Mouse (Mus musculus) neural tube, embryonic 15.5 days (tissue): ENCODE measurements around the gene Mrpl48. TPM values are rescaled to one million over a fixed set of nuclear protein-coding genes. Genes with fewer than 3 reads are reported as not detected.

Source experiments
- ATAC-seq: fragments of 200-750 bp; cut with Nextera tagmentation; 2 replicates; pipeline ENCODE4 v1.8.0; 2017; ENCODE audit warnings: mild to moderate bottlenecking, moderate TSS enrichment, moderate library complexity; ENCODE audit not compliant: low FRiP score
- H3K27ac ChIP-seq: fragments of 300-500 bp; sonication (generic); replicated peaks from 2 replicates; pipeline ENCODE4 v1.5.1; 2015; ENCODE audit warnings: mild to moderate bottlenecking, inconsistent platforms
- H3K27me3 ChIP-seq: fragments of 300-500 bp; sonication (generic); replicated peaks from 2 replicates; pipeline ENCODE4 v1.6.1; 2015; ENCODE audit warnings: inconsistent platforms
- H3K36me3 ChIP-seq: fragments of 300-500 bp; sonication (generic); 2 replicates; pipeline ENCODE4 v1.6.1; 2015; ENCODE audit warnings: inconsistent platforms
- H3K4me1 ChIP-seq: fragments of 300-500 bp; sonication (generic); 2 replicates; pipeline ENCODE4 v1.6.1; 2015; ENCODE audit warnings: inconsistent platforms
- H3K4me2 ChIP-seq: fragments of 300-500 bp; sonication (generic); 2 replicates; pipeline ENCODE4 v1.6.1; 2015; ENCODE audit warnings: inconsistent platforms, mild to moderate bottlenecking, moderate library complexity
- H3K4me3 ChIP-seq: fragments of 300-500 bp; sonication (generic); replicated peaks from 2 replicates; pipeline ENCODE4 v1.5.1; 2015; ENCODE audit warnings: mild to moderate bottlenecking, inconsistent platforms
- H3K9ac ChIP-seq: fragments of 300-500 bp; sonication (generic); replicated peaks from 2 replicates; pipeline ENCODE4 v1.6.1; 2015; ENCODE audit warnings: mild to moderate bottlenecking, inconsistent platforms
- H3K9me3 ChIP-seq: fragments of 300-500 bp; sonication (generic); replicated peaks from 2 replicates; pipeline ENCODE4 v1.6.1; 2016; ENCODE audit warnings: inconsistent platforms
- WGBS: fragments of 180-500 bp; shearing (Covaris S2); methylation state at CpG from one replicate; pipeline ENCODE4 v1.1.7; 2015; ENCODE audit warnings: mixed read lengths; 5-methylcytosine and 5-hydroxymethylcytosine counted together
- polyA plus RNA-seq: library from polyadenylated mRNA; unstranded; fragments of >200 nt; fragmentation: Nextera tagmentation; extraction: Ambion mirVana; gene quantifications from 2 replicates; pipeline ENCODE4 v1.2.1, GENCODE M21; 2015

Mrpl48 gene
- polyA plus RNA-seq, 1 experiment from 2014 or later = 85.3 TPM

DNA sequence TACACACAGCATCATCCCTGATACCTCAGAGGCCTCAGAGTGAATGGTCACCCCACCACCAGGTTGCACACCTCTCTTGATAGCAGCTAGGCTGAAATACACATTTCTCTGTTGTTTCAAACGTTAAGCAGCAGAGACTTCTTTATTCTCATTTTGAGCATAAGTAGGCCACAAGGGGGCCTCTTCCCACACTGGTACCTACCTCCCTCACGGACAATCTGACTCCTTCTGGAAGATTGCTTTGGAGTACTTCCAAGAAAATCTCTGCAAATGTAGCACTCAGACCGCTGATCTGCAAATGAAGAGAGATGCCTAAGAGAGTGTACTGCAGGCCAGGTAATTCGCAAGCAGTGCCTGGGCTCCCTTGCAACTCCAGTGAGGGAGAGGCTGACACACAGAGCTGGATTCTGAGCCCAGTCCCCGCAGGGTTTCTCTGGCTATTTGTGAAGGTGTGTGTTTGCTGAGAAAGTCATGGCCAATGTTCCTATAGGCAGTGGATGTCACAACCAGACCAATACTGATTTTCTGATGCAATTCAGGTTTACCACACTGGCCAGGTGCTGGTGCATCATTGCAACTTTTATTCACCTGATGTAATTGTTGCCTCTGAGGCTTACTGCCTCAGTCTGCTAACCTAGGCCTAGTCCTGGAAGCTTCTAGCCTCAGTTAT, 57.6 kb downstream of the Mrpl48 start:
- no peaks in the 10 kb centered on the region for H3K27me3 ChIP-seq
- H3K4me1 ChIP-seq = peaks cover 18% of the 10 kb centered on the region
- no peak overlapping the region for H3K9ac ChIP-seq
- H3K9me3 ChIP-seq = no peaks in the 10 kb centered on the region
- H3K27ac ChIP-seq = no peak overlapping the region; the same call in 1 of the 2 replicates
- H3K4me2 ChIP-seq = no peak overlapping the region
- H3K4me3 ChIP-seq = no peak overlapping the region
- WGBS = 51% methylated on average over 5 of the region's 5 CpGs
- H3K36me3 ChIP-seq = peaks cover 28% of the 10 kb centered on the region; the same call in 1 of the 2 replicates
- ATAC-seq = no peak

DNA sequence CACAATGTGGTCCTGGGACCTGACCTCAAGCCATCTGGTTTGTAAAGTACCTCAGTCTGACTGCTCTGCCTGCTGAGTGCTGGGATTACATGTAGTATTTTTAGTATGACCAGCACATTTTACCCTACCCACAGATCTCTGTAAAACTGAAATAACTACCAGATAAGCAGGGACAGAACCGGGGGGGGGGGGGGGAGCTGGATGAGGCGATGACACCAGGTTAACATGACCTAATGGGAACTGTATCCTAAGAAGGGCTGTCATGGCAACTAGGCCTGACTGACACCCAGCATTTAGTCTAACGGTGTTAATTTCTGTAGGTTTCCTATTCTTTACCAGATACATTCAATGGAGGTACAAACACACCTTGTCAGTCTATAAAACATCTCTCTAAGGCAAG, 58.3 kb downstream of the Mrpl48 start:
- Histone ChIP-seq H3K4me1 (peaks cover 11% of the 10 kb centered on the region; the same call in 1 of the 2 replicates), H3K9me3 (no peaks in the 10 kb centered on the region), H3K27ac (no peak overlapping the region), H3K4me2 (no peak overlapping the region), H3K27me3 (no peaks in the 10 kb centered on the region), H3K36me3 (peaks cover 28% of the 10 kb centered on the region; the same call in 1 of the 2 replicates), H3K4me3 (no peak overlapping the region), H3K9ac (no peak overlapping the region)
- no peak for ATAC-seq
- 89% methylated on average over 3 of the region's 3 CpGs for WGBS

DNA sequence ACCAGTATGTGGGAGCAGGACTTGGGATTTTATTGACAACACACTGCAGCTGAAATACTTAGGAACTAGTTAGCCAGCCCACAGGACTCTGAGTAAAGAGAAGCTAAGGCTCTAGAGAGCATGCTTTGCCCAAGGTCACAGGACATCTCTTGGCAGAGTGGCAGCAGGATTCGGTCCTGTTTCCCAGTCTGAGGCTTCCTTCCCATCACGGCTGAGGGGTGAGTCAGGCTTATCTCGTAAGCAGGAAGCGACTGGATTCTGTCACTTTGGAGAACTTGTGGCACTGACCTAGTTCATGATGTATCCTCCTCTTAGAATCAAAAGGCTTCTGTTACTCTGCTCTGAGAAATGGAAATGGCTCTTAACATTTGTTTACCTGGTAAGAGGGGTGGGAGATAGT, 60.5 kb downstream of the Mrpl48 start:
- H3K27me3 ChIP-seq = no peaks in the 10 kb centered on the region
- 83% methylated on average over 4 of the region's 4 CpGs for WGBS
- ATAC-seq = no peak
- H3K4me2 ChIP-seq = no peak overlapping the region
- no peak overlapping the region for H3K4me3 ChIP-seq
- H3K27ac ChIP-seq = no peak overlapping the region
- no peaks in the 10 kb centered on the region for H3K9me3 ChIP-seq
- H3K36me3 ChIP-seq = peaks cover 28% of the 10 kb centered on the region; the same call in 1 of the 2 replicates
- H3K4me1 ChIP-seq = peaks cover 4% of the 10 kb centered on the region; the same call in 1 of the 2 replicates
- no peak overlapping the region for H3K9ac ChIP-seq

DNA sequence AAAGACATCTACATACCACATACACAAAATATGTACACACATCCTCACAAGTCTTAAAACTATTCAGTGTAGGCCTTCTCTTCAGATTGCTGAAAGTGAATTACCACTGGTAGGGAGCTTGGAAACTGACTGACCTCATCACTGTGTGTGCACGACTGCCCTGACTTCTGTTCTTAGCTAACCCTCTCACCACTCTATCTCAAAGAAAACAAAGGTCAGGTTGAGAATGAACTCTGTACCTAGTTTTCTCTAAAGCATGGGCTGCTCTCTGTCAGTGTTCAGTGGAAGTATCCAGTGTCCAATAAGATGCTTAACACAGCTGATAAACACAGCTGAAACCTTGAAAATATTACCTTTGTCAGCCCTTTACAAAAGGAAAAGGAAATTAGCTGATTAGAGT, 63.7 kb downstream of the Mrpl48 start:
- no peaks in the 10 kb centered on the region for H3K27me3 ChIP-seq
- 80% methylated on average over 1 of the region's 1 CpGs for WGBS
- H3K4me3 ChIP-seq = no peak overlapping the region
- no peaks in the 10 kb centered on the region for H3K9me3 ChIP-seq
- no peak for ATAC-seq
- H3K36me3 ChIP-seq = peaks cover 34% of the 10 kb centered on the region
- no peak overlapping the region for H3K4me2 ChIP-seq
- H3K9ac ChIP-seq = no peak overlapping the region
- no peaks in the 10 kb centered on the region for H3K4me1 ChIP-seq
- H3K27ac ChIP-seq = no peak overlapping the region

DNA sequence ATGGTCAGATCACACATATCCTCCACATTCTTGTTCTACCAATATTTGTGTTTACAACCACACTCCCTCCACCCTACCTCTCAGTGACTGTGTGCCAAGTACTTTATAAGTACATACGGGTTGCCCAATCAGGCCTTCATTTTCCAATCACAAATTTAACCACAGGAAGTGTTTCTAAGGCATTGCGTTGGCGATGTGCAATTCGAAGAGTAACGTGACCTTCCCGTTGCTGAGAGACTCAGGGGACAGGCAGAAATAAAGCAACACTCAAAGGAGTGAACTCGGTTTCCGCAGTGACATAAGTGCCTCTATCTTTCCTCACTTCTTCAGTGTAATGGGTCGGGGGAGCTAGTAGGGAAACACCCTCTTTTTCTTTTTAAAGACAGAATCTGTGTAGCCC, 68.6 kb downstream of the Mrpl48 start:
- H3K4me3 ChIP-seq = no peak overlapping the region
- 97% methylated on average over 9 of the region's 9 CpGs for WGBS
- peaks cover 12% of the 10 kb centered on the region for H3K4me1 ChIP-seq
- no peak overlapping the region for H3K4me2 ChIP-seq
- H3K36me3 ChIP-seq = peaks cover 19% of the 10 kb centered on the region
- H3K27ac ChIP-seq = no peak overlapping the region
- H3K27me3 ChIP-seq = no peaks in the 10 kb centered on the region
- H3K9ac ChIP-seq = no peak overlapping the region
- H3K9me3 ChIP-seq = no peaks in the 10 kb centered on the region
- ATAC-seq = no peak

DNA sequence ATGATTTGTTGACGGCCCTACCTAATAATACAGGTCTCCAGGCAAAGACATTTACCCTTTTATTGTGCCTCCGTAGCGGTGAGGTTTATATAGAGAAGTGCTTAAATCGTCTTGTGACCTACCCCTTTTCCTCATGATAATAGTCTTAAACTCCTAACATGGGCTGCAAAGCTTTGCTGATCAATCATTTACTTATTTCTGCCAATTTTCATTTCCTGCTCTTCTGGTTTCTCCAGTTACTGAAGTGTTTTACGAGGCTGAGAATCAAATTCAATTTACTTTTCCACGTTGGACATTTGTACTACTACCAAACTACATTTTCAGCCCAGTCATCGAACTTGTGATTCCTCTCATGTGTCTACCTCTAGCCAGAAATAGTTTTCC, 70.6 kb downstream of the Mrpl48 start:
- ATAC-seq = peak; percentile 14; the same call in 1 of the 2 replicates
- Histone ChIP-seq H3K4me2 (peak overlapping the region; percentile 66), H3K36me3 (peaks cover 19% of the 10 kb centered on the region), H3K4me1 (peaks cover 12% of the 10 kb centered on the region), H3K9me3 (no peaks in the 10 kb centered on the region), H3K4me3 (peak overlapping the region; percentile 76), H3K27me3 (no peaks in the 10 kb centered on the region), H3K27ac (peak overlapping the region; percentile 94), H3K9ac (peak overlapping the region; percentile 82)
- WGBS = 30% methylated on average over 7 of the region's 7 CpGs

DNA sequence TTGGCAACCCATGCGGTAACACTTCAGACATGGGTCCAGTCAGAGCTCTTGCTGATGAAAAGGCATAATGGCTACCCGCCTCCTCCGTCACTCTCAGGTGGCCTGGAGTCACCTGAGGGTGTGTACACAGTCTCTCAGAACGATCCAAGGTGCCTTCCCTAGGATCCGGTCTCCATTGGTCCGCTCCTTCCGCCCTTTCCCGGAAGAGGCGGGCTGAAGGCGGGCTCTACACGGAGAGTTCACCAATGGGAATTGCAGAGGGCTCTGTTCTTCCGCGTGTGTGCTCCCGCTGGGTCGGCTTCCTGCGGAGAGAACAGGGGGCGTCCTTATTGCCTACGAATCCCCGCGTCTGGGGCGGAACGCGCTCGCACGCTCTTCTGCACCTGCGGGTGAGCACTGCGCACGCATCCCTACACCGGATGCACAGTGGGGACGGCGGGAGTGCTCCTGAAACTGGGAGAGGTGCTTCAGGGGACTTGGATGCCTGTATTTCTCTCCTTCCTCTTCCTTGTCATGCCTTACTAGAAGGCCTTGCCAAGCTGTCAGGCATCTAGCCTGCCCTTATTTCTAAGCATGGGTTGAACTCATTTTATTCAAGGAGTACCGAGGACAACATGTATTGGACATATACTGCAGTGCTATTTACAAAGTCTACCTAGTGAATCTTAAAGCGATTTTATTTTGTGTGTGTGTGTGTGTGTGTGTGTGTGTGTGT, 71.1 kb downstream of the Mrpl48 start, which contains the start of gene Coa4:
TSS of gene Coa4 (plus strand) at position 268 of the 715 bp plus-strand sequence.
- ATAC-seq = peak; percentile 100
- H3K36me3 ChIP-seq = peaks cover 19% of the 10 kb centered on the region
- H3K9ac ChIP-seq = peak within 1 kb of the TSS; percentile 82
- peak within 1 kb of the TSS; percentile 94 for H3K27ac ChIP-seq
- no peaks in the 10 kb centered on the region for H3K27me3 ChIP-seq
- H3K4me3 ChIP-seq = peak within 1 kb of the TSS; percentile 76
- H3K9me3 ChIP-seq = no peaks in the 10 kb centered on the region
- peaks cover 12% of the 10 kb centered on the region for H3K4me1 ChIP-seq
- WGBS = under 1% methylated on average over 33 of the region's 33 CpGs
- peak within 1 kb of the TSS; percentile 66 for H3K4me2 ChIP-seq

DNA sequence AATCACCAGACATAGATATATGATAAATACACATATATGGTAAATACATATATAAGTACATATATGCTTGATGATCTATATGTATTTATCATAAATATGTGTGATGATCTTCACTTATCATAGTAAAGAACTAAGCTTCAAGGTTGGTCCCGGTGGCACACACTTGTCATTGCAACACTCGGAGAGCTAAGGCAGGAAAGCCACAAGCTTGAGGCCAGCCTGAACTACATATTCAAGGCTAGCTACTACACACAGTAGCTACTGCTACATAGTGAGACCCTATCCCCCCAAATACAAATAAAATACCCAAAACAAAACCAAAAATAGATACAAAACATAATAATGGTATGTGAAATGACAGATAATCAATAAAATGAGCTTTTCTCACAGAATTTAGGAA, 72.3 kb downstream of the Mrpl48 start:
- H3K4me2 ChIP-seq = no peak overlapping the region
- no peak overlapping the region for H3K9ac ChIP-seq
- H3K4me3 ChIP-seq = no peak overlapping the region
- no peak overlapping the region for H3K27ac ChIP-seq
- H3K4me1 ChIP-seq = peaks cover 12% of the 10 kb centered on the region
- no peaks in the 10 kb centered on the region for H3K27me3 ChIP-seq
- H3K9me3 ChIP-seq = no peaks in the 10 kb centered on the region
- ATAC-seq = no peak
- peaks cover 19% of the 10 kb centered on the region for H3K36me3 ChIP-seq
- 79% methylated on average over 2 of the region's 2 CpGs for WGBS

DNA sequence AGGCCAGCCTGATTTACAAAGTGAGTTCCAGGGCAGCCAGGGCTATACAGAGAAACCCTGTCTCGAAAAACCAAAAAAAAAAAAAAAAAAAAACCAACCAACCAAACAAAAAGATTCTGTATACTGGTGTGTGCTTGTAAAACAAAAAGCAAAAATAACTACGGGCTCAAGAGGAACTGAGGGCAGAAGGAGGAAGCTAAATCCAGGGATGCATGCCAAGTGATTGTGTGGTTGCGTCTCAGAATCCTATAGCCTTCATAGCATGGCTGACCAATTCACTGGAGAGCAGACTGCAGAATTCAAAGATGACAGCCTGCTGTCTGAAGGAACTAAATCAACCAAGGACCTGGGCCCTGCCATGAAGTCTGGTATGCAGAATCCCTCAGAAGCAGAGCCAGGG, 73.9 kb downstream of the Mrpl48 start:
- no peak overlapping the region for H3K27ac ChIP-seq
- no peak overlapping the region for H3K4me3 ChIP-seq
- no peaks in the 10 kb centered on the region for H3K27me3 ChIP-seq
- ATAC-seq = no peak
- H3K9me3 ChIP-seq = no peaks in the 10 kb centered on the region
- peaks cover 12% of the 10 kb centered on the region for H3K4me1 ChIP-seq
- WGBS = 93% methylated on average over 3 of the region's 3 CpGs
- H3K36me3 ChIP-seq = peaks cover 3% of the 10 kb centered on the region
- H3K4me2 ChIP-seq = no peak overlapping the region
- no peak overlapping the region for H3K9ac ChIP-seq

DNA sequence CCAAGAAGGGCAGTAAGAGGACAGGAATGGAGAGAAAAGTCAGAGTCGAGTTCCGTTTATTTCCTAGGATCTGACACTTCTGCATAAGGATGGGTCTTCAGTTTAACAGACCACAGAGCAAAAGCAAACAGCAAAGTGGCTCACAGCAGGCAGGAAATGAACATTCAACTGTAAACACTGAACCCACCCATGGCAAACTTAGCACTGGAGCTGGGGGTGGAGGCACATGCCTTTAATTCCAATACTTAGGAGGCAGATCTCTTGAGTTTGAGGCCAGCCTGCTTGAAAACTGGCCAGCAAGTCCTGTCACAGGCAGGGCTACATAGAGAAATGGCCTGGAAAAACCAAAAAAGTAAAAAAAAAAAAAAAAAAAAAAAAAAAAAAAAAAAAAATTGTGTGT, 74.6 kb downstream of the Mrpl48 start:
- H3K9ac ChIP-seq = no peak overlapping the region

DNA sequence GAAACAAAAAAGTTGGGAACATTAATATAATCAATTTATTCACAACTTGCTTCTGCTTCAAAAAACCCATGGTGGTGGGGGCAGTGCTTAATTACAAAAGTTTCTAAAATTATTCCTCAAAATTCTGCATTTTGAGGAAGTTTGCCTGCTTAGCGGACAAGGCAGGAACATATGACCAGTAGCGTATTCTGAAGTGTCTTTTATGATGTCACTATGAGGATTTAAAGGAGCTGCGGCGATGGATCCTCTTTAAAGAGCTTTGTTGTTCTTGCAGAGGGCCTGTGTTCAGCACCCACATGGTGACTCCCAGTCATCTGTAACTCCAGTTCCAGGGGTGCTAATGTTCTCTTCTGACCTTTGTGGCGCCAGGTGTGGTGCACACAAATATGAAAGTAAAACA, 77.3 kb downstream of the Mrpl48 start:
- Histone ChIP-seq H3K9ac (no peak overlapping the region), H3K4me2 (no peak overlapping the region), H3K27ac (no peak overlapping the region), H3K36me3 (no peaks in the 10 kb centered on the region), H3K9me3 (no peaks in the 10 kb centered on the region), H3K27me3 (no peaks in the 10 kb centered on the region), H3K4me3 (no peak overlapping the region), H3K4me1 (0 out of 2 replicates have a peak, but pooled peaks cover 4% of the 10 kb centered on the region)
- ATAC-seq = no peak
- 93% methylated on average over 5 of the region's 5 CpGs for WGBS

More for the DNA sequence above, 74.6 kb downstream of the Mrpl48 start:
- Histone ChIP-seq H3K27ac (no peak overlapping the region), H3K36me3 (no peaks in the 10 kb centered on the region), H3K4me3 (no peak overlapping the region), H3K4me2 (no peak overlapping the region), H3K9me3 (no peaks in the 10 kb centered on the region), H3K27me3 (no peaks in the 10 kb centered on the region), H3K4me1 (peaks cover 12% of the 10 kb centered on the region)
- no peak for ATAC-seq
- WGBS = 78% methylated on average over 2 of the region's 2 CpGs

DNA sequence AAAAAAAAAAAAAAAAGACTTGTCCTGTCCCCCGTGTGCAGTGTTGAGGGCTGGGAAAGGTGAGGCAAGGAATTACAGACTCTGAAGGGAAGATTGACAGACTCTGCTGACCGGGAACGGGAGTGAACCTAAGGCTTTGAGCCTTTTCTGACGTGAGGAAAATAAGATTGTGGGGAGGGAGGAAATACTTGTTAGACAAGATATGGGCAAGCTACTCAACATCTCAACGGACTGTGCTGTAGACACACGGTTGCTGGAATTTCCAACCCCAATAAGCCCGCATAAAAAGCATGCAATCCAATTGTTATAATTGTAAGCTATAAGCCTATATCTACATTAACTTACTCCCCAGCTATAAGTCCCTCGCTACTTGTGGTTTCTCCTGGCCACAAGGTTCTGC, 83.4 kb downstream of the Mrpl48 start:
- Histone ChIP-seq H3K4me3 (no peak overlapping the region), H3K9me3 (no peaks in the 10 kb centered on the region), H3K36me3 (no peaks in the 10 kb centered on the region), H3K27ac (no peak overlapping the region), H3K9ac (no peak overlapping the region), H3K4me1 (0 out of 2 replicates have a peak, but pooled peaks cover 4% of the 10 kb centered on the region), H3K27me3 (no peaks in the 10 kb centered on the region), H3K4me2 (no peak overlapping the region)
- WGBS = 79% methylated on average over 8 of the region's 8 CpGs
- ATAC-seq = no peak
